Mouse (Mus musculus) granulocyte monocyte progenitor cell, adult 5-6 weeks (primary cell): Measurements from ENCODE around the gene Mrc1. TPM values are rescaled to one million over a fixed set of nuclear protein-coding genes. Genes with fewer than 3 reads are reported as not detected.
A peak's percentile ranks its signal among the peaks of the same experiment; 100 is the strongest.

Experiments
- ATAC-seq: replicated peaks from 2 replicates; pipeline ENCODE4 v1.8.0; 2016; ENCODE audit warnings: mild to moderate bottlenecking, moderate TSS enrichment, inconsistent platforms; ENCODE audit not compliant: poor library complexity, severe bottlenecking
- total RNA-seq, 2 experiments: library from RNA; stranded (forward) in 1 of 2; stranded (reverse) in 1 of 2; fragments of 200-712, 200-1000 nt in 1 of 2; fragments of >200 nt in 1 of 2; fragmentation: Nextera tagmentation in 1 of 2; gene quantifications; 2 replicates each; pipeline ENCODE4 v1.2.3; 2014 to 2017

Mrc1 gene
- total RNA-seq, 2 experiments from 2014 or later = 0.88 to 1.1 TPM

GRCm38 (mm10) chr2:14237723-14238122, 8.5 kb downstream of the Mrc1 start:
- ATAC-seq = no peak

DNA sequence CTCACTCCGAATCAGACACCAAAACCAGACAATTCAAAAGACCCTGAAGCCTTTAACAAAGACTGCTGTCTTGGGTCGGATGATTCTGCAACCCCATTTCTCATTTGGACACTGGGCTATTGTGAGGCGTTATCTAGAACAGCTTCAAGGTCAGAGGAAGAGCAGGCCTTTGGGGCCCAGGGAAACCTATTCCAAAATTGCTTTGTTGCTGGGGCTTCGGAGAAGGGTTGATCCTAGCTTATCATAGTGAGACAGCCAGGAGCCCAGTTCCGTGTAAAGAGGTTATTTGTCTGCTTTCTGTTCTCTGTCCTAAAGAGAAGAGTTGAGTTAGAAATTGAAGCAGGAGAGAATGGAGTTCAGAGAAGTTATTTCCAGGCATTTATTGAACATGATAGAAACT, 10.0 kb downstream of the Mrc1 start:
- ATAC-seq = no peak

DNA sequence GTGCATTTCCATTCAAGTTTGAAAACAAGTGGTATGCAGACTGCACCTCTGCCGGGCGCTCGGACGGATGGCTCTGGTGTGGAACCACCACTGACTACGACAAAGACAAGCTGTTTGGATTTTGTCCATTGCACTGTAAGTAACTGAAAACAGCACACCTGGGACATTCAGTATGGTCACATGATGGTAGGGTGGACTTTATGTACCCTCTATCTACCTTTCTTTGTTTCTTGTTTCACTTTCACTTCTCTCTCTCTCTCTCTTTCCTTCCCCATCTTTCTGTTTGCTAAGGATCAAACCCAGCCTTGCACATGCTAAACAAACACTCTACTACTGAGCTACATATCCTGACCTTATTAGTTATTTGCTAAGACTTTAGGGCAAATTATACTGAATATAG, 15.0 kb downstream of the Mrc1 start:
- peak; percentile 26 for ATAC-seq

- peak; percentile 89 for ATAC-seq
These were observed 15.5 kb downstream of the Mrc1 start for GRCm38 (mm10) chr2:14244668-14245067.

DNA sequence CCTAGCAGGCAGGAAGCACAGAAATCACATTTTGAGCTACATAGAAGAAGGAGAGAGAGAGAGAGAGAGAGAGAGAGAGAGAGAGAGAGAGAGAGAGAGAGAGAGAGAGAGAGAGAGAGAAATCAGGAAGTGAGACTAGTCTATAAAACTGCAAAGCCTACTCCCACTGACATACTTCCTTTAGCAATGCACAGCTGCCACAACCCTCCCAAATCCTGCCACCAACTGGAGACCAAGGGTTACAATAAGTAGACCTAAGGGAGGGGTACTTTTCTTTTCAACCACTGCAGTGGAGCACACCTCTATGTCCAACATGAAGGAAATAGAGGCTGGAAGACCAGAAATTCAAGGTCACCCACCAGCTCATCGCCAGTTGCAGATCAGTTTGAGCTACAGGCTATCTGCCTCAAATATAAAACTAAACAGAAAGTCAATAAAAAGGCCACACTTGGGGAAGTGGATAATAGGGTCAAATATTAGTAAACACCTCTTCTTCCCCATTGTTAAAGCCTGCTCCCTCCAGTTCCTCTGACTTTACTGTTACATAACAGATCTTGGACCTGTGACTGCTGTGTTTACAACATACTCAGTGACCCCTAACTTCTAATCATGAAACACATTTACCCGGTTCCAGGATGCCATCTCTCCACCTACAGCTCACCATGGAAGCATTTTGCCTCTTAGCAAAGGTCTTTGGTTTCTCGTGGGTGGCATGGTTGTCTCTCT, 20.8 kb downstream of the Mrc1 start:
- ATAC-seq = peak; percentile 90

- ATAC-seq = peak; percentile 35
These were observed 22.7 kb downstream of the Mrc1 start for GRCm38 (mm10) chr2:14251938-14252337.

DNA sequence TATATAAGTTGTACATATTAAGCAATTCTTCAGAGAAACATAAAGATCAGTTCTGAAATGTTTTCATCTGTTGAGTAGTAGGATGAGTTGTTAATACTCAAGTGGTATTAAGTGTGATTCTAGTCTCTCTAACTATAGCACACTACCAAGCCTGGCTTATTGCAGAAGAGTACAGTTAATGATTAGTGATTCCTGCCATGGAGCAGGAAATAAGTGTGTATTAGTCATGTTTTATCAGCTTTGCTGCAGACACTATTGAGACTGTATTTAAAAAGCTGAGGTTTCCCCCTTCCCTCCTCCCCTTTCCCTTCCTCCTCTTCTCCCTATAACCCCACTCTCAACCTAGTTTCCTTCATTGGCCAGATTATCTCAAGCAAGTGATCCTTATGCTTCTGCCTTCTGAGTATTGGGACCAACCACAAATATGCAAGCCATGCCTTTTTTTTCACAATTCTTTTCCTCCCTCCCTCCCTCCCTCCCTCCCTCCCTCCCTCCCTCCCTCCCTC, 29.2 kb downstream of the Mrc1 start:
- no peak for ATAC-seq

- peak; percentile 89 for ATAC-seq
These were observed 32.9 kb downstream of the Mrc1 start for GRCm38 (mm10) chr2:14262090-14262489.

GRCm38 (mm10) chr2:14269160-14269559, 40.0 kb downstream of the Mrc1 start:
- ATAC-seq = peak; percentile 58

DNA sequence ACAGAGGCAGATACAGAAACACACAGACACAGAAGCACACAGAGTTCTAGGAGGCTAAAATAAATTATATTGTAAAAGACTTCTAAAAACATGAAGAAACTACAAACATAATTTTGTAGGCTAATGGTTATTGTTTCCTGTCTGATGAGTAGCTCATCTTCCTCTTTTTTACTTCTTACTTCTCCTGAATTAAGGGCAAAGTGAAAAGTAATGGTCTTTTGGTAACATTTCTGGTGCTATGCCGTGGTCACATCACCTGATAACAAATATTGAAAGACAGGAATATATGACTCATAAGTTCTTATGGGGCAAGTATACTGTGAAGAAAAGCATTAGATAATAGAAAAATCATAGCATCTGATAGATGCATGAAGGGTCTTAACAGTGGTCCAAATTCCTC, 42.9 kb downstream of the Mrc1 start:
- ATAC-seq = peak; percentile 84

DNA sequence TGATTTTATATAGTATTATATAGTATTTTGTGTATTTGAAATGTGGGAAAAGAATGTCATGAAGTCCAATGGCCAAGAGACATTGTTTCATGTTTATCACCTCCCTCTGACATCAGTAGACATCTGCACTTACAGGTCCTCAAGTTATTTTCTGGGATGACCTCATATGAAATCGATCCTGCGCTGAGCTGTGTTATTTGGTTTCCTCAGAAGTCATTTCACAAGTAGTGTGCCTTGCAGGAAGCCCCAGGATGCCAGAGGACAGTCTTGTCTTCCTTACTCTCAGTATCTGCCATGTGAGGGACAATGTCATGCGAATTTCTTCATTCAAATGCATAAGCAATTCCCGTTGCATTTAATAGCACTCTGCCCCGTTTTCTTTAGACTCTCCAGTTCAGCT, 46.6 kb downstream of the Mrc1 start:
- ATAC-seq = no peak

DNA sequence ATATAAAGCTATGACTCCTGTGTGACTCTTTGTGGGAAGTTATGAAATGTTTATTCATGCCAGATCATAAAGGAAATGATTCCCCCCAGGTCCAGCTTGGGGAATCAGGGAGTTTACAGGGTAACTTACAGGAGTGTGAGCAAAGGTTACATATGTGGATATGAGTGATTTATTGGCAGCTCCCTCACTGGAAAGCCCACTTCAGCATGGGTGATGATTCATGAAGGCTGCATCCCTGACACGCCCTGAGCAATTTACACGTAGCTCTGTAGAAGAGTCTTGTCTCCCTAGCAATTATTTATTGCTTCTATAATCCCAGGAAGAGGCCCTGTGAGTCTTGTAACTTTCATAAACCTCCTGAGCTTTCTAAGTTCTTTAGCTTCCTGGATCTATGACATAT, 50.1 kb downstream of the Mrc1 start:
- no peak for ATAC-seq

- no peak for ATAC-seq
These were observed 50.6 kb downstream of the Mrc1 start for GRCm38 (mm10) chr2:14279795-14280194.

DNA sequence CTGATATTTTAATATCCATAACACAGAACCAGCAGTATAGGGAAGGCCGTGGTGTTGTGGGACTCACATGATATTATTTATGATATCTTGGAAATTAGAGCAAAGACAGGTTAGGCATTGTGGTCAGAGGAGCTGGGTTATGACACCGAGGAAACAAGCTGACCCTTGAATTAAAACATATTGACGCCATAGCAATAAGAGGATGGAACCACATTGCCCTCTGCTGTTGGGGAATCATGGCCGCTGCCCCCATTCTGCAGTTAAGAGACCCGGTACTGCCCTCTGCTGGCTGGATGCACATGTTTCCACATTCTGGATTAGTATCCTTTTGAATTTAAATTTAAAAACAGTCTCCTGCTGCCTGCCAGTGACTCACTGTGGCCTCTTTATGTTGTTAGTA, 66.1 kb downstream of the Mrc1 start:
- peak; percentile 100 for ATAC-seq

- ATAC-seq = 0 out of 2 replicates have a peak, but pooled peaks have one; percentile 12
These were observed 83.6 kb downstream of the Mrc1 start for GRCm38 (mm10) chr2:14312505-14313380.

DNA sequence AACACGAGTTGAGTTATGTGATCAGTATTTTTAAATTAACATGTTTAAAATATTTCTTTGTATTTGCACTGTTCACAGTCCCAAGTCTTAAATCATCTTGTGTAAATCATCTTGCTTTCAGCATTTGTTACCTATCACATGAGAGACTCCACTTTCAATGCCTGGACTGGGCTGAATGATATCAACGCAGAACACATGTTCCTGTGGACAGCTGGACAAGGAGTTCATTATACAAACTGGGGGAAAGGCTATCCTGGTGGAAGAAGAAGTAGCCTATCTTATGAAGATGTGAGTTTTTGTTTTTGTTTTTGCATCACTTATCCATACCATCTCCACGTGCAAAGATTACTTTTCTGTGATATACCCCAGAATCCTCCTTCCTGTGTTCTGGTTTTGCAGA, 85.9 kb downstream of the Mrc1 start:
- no peak for ATAC-seq

GRCm38 (mm10) chr2:14341652-14342308, 112.6 kb downstream of the Mrc1 start:
- no peak for ATAC-seq

DNA sequence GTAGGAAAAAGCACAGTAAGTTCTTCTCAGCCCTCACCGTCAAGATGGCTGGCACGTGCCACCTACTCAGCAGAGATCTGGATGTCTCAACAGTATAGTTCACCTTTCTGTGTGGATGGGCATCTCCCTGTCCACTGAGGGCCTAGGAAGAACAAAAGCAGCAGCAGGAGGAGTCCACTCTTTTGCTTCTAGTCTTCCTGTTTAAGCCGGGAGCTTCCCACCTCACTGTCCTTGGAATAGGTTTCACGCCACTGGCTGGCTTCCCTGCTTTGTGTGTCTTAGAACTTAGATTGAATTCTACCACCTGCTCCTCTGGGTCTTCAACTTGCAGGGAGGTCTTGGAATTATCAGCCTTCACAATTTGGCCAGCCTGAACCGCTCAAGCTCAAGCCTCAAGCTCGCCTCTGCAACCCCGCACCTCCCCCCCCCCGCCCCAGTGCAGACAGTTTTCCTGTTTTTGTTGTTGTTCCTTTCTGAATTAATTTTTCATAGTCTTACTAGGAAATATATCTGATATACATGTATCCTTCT, 113.2 kb downstream of the Mrc1 start:
- ATAC-seq = no peak
